Mouse (Mus musculus) neural tube, embryonic 15.5 days (tissue): ENCODE data around the gene Znhit6. TPM values are rescaled to one million over a fixed set of nuclear protein-coding genes. Genes with fewer than 3 reads are reported as not detected.

Source experiments
- ATAC-seq: fragments of 200-750 bp; cut with Nextera tagmentation; 2 replicates; pipeline ENCODE4 v1.8.0; 2017; ENCODE audit warnings: mild to moderate bottlenecking, moderate TSS enrichment, moderate library complexity; ENCODE audit not compliant: low FRiP score
- H3K27ac ChIP-seq: fragments of 300-500 bp; sonication (generic); replicated peaks from 2 replicates; pipeline ENCODE4 v1.5.1; 2015; ENCODE audit warnings: mild to moderate bottlenecking, inconsistent platforms
- H3K27me3 ChIP-seq: fragments of 300-500 bp; sonication (generic); replicated peaks from 2 replicates; pipeline ENCODE4 v1.6.1; 2015; ENCODE audit warnings: inconsistent platforms
- H3K36me3 ChIP-seq: fragments of 300-500 bp; sonication (generic); 2 replicates; pipeline ENCODE4 v1.6.1; 2015; ENCODE audit warnings: inconsistent platforms
- H3K4me1 ChIP-seq: fragments of 300-500 bp; sonication (generic); 2 replicates; pipeline ENCODE4 v1.6.1; 2015; ENCODE audit warnings: inconsistent platforms
- H3K4me2 ChIP-seq: fragments of 300-500 bp; sonication (generic); 2 replicates; pipeline ENCODE4 v1.6.1; 2015; ENCODE audit warnings: inconsistent platforms, mild to moderate bottlenecking, moderate library complexity
- H3K4me3 ChIP-seq: fragments of 300-500 bp; sonication (generic); replicated peaks from 2 replicates; pipeline ENCODE4 v1.5.1; 2015; ENCODE audit warnings: mild to moderate bottlenecking, inconsistent platforms
- H3K9ac ChIP-seq: fragments of 300-500 bp; sonication (generic); replicated peaks from 2 replicates; pipeline ENCODE4 v1.6.1; 2015; ENCODE audit warnings: mild to moderate bottlenecking, inconsistent platforms
- H3K9me3 ChIP-seq: fragments of 300-500 bp; sonication (generic); replicated peaks from 2 replicates; pipeline ENCODE4 v1.6.1; 2016; ENCODE audit warnings: inconsistent platforms
- WGBS: fragments of 180-500 bp; shearing (Covaris S2); methylation state at CpG from one replicate; pipeline ENCODE4 v1.1.7; 2015; ENCODE audit warnings: mixed read lengths; 5-methylcytosine and 5-hydroxymethylcytosine counted together
- polyA plus RNA-seq: library from polyadenylated mRNA; unstranded; fragments of >200 nt; fragmentation: Nextera tagmentation; extraction: Ambion mirVana; gene quantifications from 2 replicates; pipeline ENCODE4 v1.2.1, GENCODE M21; 2015

Gene Znhit6
- polyA plus RNA-seq, 1 experiment from 2014 or later: 36.6 TPM

DNA sequence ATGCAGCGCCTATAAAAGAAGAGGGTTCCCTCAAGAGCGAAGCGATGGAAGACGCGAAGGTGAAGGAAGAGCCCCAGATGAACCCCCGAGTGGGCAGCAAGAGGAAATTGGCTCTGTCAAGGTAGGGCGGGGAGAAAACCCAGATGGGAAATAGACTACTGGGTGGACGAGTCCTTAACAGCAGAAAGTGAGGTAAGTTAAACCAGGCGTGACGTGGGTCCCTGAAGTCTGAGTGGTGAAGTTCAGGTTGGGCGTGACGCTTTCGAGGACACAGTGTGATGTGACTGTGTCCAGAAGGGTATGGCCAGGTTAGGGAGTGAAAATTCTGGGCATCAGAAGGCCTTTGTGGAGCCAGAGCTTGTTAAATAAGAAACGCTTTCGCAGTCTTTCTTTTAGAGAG, 871 bp downstream of the Znhit6 start:
- 35% methylated on average over 15 of the region's 15 CpGs for WGBS
- ATAC-seq: peak; percentile 16; the same call in 1 of the 2 replicates
- Histone ChIP-seq H3K4me2 (peak overlapping the region; percentile 88), H3K27me3 (no peaks in the 10 kb centered on the region), H3K9ac (peak overlapping the region; percentile 67), H3K9me3 (no peaks in the 10 kb centered on the region), H3K27ac (no peak overlapping the region), H3K4me1 (peaks cover 19% of the 10 kb centered on the region), H3K4me3 (peak overlapping the region; percentile 94), H3K36me3 (peaks cover 24% of the 10 kb centered on the region)

- no peak overlapping the region for H3K4me3 ChIP-seq
- peaks cover 3% of the 10 kb centered on the region for H3K4me1 ChIP-seq
- H3K36me3 ChIP-seq: peaks cover 60% of the 10 kb centered on the region
- no peaks in the 10 kb centered on the region for H3K27me3 ChIP-seq
- H3K9me3 ChIP-seq: no peaks in the 10 kb centered on the region
- no peak for ATAC-seq
- no peak overlapping the region for H3K9ac ChIP-seq
- no peak overlapping the region for H3K27ac ChIP-seq
- WGBS: 91% methylated on average over 4 of the region's 4 CpGs
- no peak overlapping the region for H3K4me2 ChIP-seq
Measured at GRCm38 (mm10) chr3:145583043-145583442, 7.0 kb downstream of the Znhit6 start.

DNA sequence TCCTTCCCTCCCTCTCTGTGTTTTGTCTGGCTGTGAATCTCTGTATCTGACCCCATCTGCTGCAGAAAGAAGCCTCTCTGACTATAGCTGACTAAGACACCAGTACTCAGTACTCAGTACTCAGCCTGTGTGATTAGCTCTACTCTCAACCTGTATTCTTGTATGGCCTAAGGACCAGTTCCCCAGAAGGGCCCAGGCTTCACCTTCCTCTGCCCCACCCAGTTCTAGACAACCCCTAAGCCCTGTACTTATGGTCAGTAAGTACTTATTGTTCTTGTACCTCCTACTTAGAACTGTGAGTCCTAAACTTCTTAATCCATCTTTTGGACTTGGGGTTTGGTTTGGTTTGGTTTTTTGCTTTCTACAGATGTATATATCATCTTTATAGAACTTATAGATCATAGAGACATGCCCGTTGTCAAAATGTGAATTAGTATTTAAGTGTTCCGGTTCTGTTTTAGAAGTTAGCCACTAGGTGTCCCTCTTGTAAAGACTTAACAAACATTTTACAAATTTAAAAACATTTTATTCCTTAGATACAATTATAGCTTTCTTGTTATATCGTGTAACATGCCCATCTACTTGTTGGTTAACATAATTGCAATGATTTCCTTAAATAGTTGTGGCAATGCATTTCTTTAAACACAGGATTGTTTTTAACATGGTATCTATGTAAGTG, 7.7 kb downstream of the Znhit6 start:
- no peak overlapping the region for H3K9ac ChIP-seq
- WGBS: 64% methylated on average over 3 of the region's 3 CpGs
- no peaks in the 10 kb centered on the region for H3K27me3 ChIP-seq
- no peak for ATAC-seq
- no peak overlapping the region for H3K27ac ChIP-seq
- H3K9me3 ChIP-seq: no peaks in the 10 kb centered on the region
- peaks cover 54% of the 10 kb centered on the region for H3K36me3 ChIP-seq
- no peaks in the 10 kb centered on the region for H3K4me1 ChIP-seq
- no peak overlapping the region for H3K4me2 ChIP-seq
- no peak overlapping the region for H3K4me3 ChIP-seq

DNA sequence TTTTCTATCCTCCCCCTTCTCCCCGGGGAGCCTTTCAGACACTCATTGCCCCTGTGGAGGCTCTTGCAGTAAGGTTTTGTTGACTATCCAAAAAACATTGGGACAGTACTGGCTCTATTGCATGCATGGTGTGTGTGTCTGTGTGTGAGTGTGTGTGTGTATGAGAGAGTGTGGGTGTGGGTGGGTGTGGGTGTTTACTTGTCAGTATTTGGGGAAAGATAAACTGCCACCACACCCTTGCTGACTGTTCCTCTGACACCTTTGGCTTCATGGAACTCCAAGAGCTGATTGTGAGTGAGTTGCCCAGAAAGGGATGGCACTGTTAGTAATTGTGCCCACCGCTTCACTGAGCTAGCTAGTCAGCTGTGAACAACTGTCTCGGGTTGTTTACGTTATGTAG, 14.6 kb downstream of the Znhit6 start:
- peaks cover 59% of the 10 kb centered on the region for H3K36me3 ChIP-seq
- 83% methylated on average over 4 of the region's 4 CpGs for WGBS
- no peak for ATAC-seq

GRCm38 (mm10) chr3:145591841-145592542, 16.0 kb downstream of the Znhit6 start:
- H3K4me1 ChIP-seq: no peaks in the 10 kb centered on the region
- 85% methylated on average over 6 of the region's 6 CpGs for WGBS
- H3K36me3 ChIP-seq: peaks cover 50% of the 10 kb centered on the region
- no peak overlapping the region for H3K4me2 ChIP-seq
- no peaks in the 10 kb centered on the region for H3K9me3 ChIP-seq
- no peak for ATAC-seq
- no peak overlapping the region for H3K9ac ChIP-seq
- H3K27me3 ChIP-seq: no peaks in the 10 kb centered on the region
- H3K27ac ChIP-seq: no peak overlapping the region
- no peak overlapping the region for H3K4me3 ChIP-seq

More for the DNA sequence above, 14.6 kb downstream of the Znhit6 start:
- Histone ChIP-seq H3K9ac (no peak overlapping the region), H3K4me1 (no peaks in the 10 kb centered on the region), H3K9me3 (no peaks in the 10 kb centered on the region), H3K4me3 (no peak overlapping the region), H3K27ac (no peak overlapping the region), H3K4me2 (no peak overlapping the region), H3K27me3 (no peaks in the 10 kb centered on the region)

DNA sequence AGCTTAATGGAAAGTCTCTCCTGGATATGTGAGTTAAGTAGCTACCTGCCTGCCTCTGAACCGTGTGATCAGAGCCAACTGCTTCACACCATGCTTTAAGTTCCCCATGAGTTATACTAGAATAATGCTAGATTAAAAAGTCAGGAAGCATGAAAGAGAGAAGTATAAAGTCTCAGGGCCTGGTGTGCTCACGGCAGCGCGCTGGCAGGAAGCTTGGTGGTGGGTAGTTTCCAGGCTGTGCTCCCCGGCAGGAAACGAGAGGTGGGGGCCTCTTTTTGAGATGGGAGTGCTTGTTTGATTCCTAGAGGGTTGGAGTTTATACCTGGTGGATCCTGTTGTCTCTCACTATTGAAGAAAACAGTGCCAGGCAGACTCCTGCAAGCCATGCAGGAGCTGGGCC, 19.3 kb downstream of the Znhit6 start:
- Histone ChIP-seq H3K4me1 (no peaks in the 10 kb centered on the region), H3K4me2 (no peak overlapping the region), H3K9ac (no peak overlapping the region), H3K36me3 (peaks cover 66% of the 10 kb centered on the region), H3K27ac (no peak overlapping the region), H3K27me3 (no peaks in the 10 kb centered on the region), H3K9me3 (no peaks in the 10 kb centered on the region), H3K4me3 (no peak overlapping the region)
- WGBS: 84% methylated on average over 6 of the region's 6 CpGs
- ATAC-seq: no peak

DNA sequence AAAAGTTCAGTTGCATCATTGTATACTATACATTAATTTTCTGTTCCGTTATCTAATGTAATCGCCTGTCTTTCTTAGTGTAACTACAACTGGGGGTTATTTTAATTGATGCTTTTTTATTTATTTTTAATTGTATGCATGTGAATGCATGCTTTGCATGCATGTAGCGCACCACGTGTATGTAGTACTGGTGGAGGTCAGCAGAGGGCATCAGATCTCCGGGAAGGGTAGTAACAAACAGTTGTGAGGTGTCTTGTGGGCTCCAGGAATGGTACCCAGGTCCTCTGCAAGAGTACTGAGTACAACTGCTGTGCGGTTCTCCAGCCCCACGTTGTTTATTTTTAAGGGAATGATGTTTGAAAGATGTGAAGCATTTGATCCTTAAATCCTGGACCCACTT, 23.1 kb downstream of the Znhit6 start:
- Histone ChIP-seq H3K4me3 (no peak overlapping the region), H3K36me3 (peaks cover 56% of the 10 kb centered on the region), H3K27ac (no peak overlapping the region), H3K4me1 (peaks cover 20% of the 10 kb centered on the region), H3K9me3 (no peaks in the 10 kb centered on the region), H3K9ac (no peak overlapping the region), H3K4me2 (no peak overlapping the region), H3K27me3 (no peaks in the 10 kb centered on the region)
- no peak for ATAC-seq
- WGBS: 95% methylated on average over 7 of the region's 7 CpGs

- Histone ChIP-seq H3K27ac (no peak overlapping the region), H3K27me3 (no peaks in the 10 kb centered on the region), H3K36me3 (peaks cover 58% of the 10 kb centered on the region), H3K9me3 (no peaks in the 10 kb centered on the region), H3K4me3 (no peak overlapping the region), H3K9ac (no peak overlapping the region), H3K4me1 (peaks cover 20% of the 10 kb centered on the region), H3K4me2 (no peak overlapping the region)
- WGBS: 95% methylated on average over 6 of the region's 6 CpGs
- no peak for ATAC-seq
Measured at GRCm38 (mm10) chr3:145600801-145601200, 24.8 kb downstream of the Znhit6 start.

DNA sequence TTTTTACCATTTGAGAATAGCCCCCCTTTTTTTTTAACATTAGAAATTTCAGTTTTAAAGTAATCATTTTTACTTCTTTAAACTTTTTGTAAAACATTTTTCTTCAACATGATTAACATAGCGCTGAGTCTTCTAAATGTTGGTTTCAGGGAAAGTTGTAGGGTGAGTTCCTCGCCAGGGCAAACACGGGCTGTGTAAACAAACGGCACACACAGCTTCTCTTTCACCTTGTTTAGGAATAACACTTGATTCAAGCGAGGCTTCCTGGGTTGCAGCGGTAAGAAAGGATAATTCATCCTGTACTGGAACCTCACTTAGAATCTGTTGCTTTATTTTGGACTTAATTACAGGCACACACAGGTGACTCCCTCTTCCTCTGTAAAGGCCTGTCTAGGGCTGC, 25.3 kb downstream of the Znhit6 start:
- Histone ChIP-seq H3K9me3 (no peaks in the 10 kb centered on the region), H3K4me3 (no peak overlapping the region), H3K4me2 (no peak overlapping the region), H3K27ac (no peak overlapping the region), H3K4me1 (peaks cover 20% of the 10 kb centered on the region), H3K27me3 (no peaks in the 10 kb centered on the region), H3K9ac (no peak overlapping the region), H3K36me3 (peaks cover 57% of the 10 kb centered on the region)
- no peak for ATAC-seq
- WGBS: 86% methylated on average over 6 of the region's 6 CpGs

DNA sequence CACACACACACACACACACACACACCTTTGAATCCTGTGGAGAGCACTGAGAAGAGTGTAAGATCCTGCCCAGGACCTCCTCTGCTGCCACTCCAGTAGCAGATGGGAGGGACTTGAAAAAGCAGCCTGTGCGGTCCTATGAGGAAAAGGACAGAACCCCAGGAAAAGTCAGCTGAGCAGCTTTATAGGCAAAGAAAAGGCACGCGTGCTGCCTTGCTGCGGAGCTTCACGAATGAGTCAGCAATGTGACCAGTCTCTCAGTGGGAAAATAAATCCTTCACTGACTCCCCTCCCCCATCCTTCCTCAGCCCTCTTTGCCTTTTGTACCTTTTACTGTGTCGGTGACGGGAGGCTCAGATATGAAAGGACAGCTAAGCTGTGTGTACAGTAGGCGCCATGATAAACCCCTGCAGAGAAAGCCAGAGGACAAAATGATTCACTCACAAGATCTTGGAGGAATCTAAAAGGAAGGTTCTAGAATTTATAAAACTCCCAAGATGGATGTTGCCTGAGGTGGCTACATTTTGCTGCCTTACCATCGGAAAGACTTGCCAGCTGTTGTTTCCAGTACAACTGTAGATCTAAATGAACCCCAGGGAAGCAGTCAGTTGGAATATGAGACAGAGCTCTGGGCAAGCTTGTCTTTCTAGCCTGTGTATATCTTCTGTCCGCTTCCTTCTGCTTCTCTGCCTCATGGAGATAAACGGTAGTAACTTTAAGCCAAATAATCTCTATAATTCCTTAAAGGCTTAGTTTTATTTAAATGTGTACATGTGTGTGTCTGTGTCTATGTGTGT, 26.6 kb downstream of the Znhit6 start:
- Histone ChIP-seq H3K27me3 (no peaks in the 10 kb centered on the region), H3K36me3 (peaks cover 62% of the 10 kb centered on the region), H3K27ac (peak overlapping the region; percentile 35; the same call in 1 of the 2 replicates), H3K4me3 (no peak overlapping the region), H3K9me3 (no peaks in the 10 kb centered on the region), H3K9ac (no peak overlapping the region), H3K4me1 (peaks cover 20% of the 10 kb centered on the region), H3K4me2 (peak overlapping the region; percentile 15)
- peak; percentile 75 for ATAC-seq
- WGBS: 22% methylated on average over 11 of the region's 11 CpGs

DNA sequence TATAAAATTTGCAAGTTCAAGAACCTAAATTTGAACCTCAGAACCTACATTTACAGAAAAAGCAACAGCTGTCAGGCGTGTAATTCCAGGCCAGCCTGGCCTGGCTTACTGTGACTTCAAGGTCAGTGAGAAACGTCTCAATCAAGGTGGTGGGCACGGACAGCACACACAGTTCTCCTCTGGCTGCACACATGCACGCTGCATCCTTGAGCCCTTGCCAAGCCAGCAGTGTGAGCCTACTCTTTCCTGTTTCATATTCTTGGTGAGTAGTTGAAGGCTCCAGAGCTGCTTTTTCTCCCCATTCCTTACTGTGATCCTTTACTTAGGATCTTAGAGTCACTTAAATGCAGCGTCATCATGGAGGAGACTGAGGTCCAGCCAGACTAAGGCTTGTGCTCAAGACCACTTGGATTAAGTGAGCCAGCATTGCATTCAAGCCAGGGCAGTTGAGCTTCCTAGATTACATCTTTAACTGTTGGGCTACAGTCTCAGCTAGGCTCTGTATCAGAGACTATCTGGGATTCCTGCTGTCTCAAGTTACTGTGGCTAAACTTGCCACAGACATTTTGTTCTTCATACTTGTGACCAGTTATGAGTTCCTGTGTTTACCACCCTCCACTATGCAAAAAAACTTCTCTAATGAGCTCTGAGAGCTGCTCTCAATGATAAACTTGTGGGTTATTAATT, 29.6 kb downstream of the Znhit6 start:
- no peak overlapping the region for H3K4me3 ChIP-seq
- 92% methylated on average over 5 of the region's 5 CpGs for WGBS

More for the DNA sequence above, 29.6 kb downstream of the Znhit6 start:
- Histone ChIP-seq H3K36me3 (peaks cover 43% of the 10 kb centered on the region), H3K4me2 (no peak overlapping the region), H3K4me1 (peaks cover 20% of the 10 kb centered on the region), H3K9me3 (no peaks in the 10 kb centered on the region), H3K27ac (no peak overlapping the region), H3K9ac (no peak overlapping the region), H3K27me3 (no peaks in the 10 kb centered on the region)
- no peak for ATAC-seq
